Mouse (Mus musculus) neural tube, embryonic 12.5 days (tissue): ENCODE measurements around the gene Bcl11b. TPM values are rescaled to one million over a fixed set of nuclear protein-coding genes. Genes with fewer than 3 reads are reported as not detected.

Experiments
- ATAC-seq: fragments of 200-750 bp; cut with Nextera tagmentation; 2 replicates; pipeline ENCODE4 v1.8.0; 2017; ENCODE audit warnings: low read depth, mild to moderate bottlenecking, moderate TSS enrichment, moderate library complexity; ENCODE audit not compliant: low FRiP score
- H3K27ac ChIP-seq: fragments of 300-500 bp; sonication (generic); 2 replicates; pipeline ENCODE4 v1.5.1; 2016
- H3K27me3 ChIP-seq: fragments of 300-500 bp; sonication (generic); replicated peaks from 2 replicates; pipeline ENCODE4 v1.6.1; 2016; ENCODE audit warnings: mild to moderate bottlenecking
- H3K36me3 ChIP-seq: fragments of 300-500 bp; sonication (generic); 2 replicates; pipeline ENCODE4 v1.6.1; 2016; ENCODE audit warnings: mild to moderate bottlenecking
- H3K4me1 ChIP-seq: fragments of 300-500 bp; sonication (generic); 2 replicates; pipeline ENCODE4 v1.6.1; 2016
- H3K4me2 ChIP-seq: fragments of 300-500 bp; sonication (generic); replicated peaks from 2 replicates; pipeline ENCODE4 v1.6.1; 2016; ENCODE audit warnings: mild to moderate bottlenecking
- H3K4me3 ChIP-seq: fragments of 300-500 bp; sonication (generic); 2 replicates; pipeline ENCODE4 v1.5.1; 2016
- H3K9ac ChIP-seq: fragments of 300-500 bp; sonication (generic); 2 replicates; pipeline ENCODE4 v1.6.1; 2016; ENCODE audit warnings: mild to moderate bottlenecking
- H3K9me3 ChIP-seq: fragments of 300-500 bp; sonication (generic); 2 replicates; pipeline ENCODE4 v1.6.1; 2016; ENCODE audit warnings: mild to moderate bottlenecking
- WGBS: fragments of 180-500 bp; shearing (Covaris S2); methylation state at CpG from one replicate; pipeline ENCODE4 v1.1.7; 2016; 5-methylcytosine and 5-hydroxymethylcytosine counted together
- polyA plus RNA-seq: library from polyadenylated mRNA; unstranded; fragments of >200 nt; fragmentation: Nextera tagmentation; extraction: Ambion mirVana; gene quantifications from 2 replicates; pipeline ENCODE4 v1.2.1, GENCODE M21; 2016

The Bcl11b gene
- polyA plus RNA-seq, 1 experiment from 2014 or later: 25.9 TPM

DNA sequence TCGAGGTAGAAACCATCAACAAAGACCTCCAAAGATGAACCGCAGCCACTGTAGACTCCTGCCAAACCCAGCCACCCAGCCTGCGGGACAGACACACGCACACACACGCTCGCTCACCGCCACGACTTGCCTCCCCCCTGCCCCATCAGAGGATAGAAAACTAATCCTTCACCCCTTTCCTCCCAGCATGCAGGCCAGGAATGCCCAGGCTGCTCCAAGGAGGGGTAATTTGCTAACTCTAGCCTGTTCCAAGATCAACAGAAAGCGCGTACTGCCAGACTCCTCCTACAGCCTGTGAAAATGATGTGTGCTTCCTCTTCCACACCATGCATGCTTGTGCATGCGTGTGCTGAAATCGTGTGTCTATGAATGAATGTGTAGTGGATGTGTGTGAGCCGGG lies 122.7 kb downstream of the Bcl11b start:
- Histone ChIP-seq H3K27ac (no peak overlapping the region), H3K4me1 (peaks cover 3% of the 10 kb centered on the region; the same call in 1 of the 2 replicates), H3K4me3 (no peak overlapping the region), H3K36me3 (no peaks in the 10 kb centered on the region), H3K4me2 (no peak overlapping the region), H3K27me3 (no peaks in the 10 kb centered on the region), H3K9me3 (peaks cover 7% of the 10 kb centered on the region; the same call in 1 of the 2 replicates), H3K9ac (no peak overlapping the region)
- no peak for ATAC-seq
- WGBS: 87% methylated on average over 13 of the region's 13 CpGs

DNA sequence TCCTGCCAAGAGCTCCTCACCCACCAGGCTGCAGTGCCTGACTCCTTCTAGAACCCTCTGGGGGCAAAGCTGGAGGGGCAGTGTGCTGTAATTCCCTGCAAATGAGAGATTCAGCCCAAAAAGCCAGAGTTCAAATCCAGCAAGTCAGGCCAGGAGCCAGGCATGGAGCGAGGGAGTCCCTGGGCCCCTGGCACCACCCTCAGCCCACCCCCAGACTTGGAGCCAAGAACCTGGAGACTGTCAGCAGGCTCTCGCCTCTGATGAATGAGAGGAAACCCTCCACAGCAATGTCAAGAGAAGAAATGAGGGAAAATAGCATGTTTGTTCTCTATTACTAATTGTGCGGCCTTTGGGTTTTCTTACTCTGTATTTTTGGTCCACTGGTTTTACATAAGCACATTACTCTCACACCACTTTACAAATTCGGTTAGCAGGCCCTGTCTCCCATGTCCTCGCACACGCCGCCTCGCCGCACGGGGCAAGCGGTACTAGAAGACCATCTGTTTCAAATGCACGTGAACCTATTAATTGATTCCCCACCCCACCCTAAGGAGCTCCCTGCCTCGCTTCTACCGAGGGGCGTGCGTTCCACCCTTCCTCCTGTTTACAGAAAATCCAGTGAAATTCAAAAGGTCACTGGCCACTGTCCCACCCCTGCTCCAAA lies 124.2 kb downstream of the Bcl11b start:
- H3K4me3 ChIP-seq: no peak overlapping the region
- H3K9me3 ChIP-seq: peaks cover 7% of the 10 kb centered on the region; the same call in 1 of the 2 replicates
- H3K27ac ChIP-seq: no peak overlapping the region
- 85% methylated on average over 16 of the region's 16 CpGs for WGBS
- H3K36me3 ChIP-seq: no peaks in the 10 kb centered on the region
- no peak for ATAC-seq
- H3K4me2 ChIP-seq: no peak overlapping the region
- no peak overlapping the region for H3K9ac ChIP-seq
- H3K4me1 ChIP-seq: peaks cover 3% of the 10 kb centered on the region; the same call in 1 of the 2 replicates
- no peaks in the 10 kb centered on the region for H3K27me3 ChIP-seq

DNA sequence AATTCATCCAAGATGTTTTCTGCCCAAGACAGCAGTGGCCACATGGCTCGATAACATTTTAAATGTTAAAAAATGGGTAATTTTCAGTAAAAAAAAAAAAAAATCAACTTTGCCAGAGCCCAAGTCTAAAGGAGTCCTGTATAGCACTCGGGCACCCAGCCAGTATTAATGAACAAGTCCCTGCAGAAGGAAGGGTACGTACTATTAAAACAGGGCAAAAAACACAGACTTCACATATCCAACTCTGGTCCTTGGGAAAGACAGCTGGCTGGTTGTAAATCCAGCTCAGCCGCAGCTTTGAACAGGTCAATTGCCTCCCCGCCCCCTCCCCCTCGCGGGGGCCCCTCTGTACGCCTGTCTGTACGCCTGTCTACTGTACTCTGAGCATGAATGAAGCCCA lies 127.2 kb downstream of the Bcl11b start:
- no peaks in the 10 kb centered on the region for H3K4me1 ChIP-seq
- H3K9me3 ChIP-seq: peaks cover 8% of the 10 kb centered on the region; the same call in 1 of the 2 replicates
- no peak overlapping the region for H3K27ac ChIP-seq
- H3K4me3 ChIP-seq: no peak overlapping the region
- H3K9ac ChIP-seq: no peak overlapping the region
- H3K27me3 ChIP-seq: no peaks in the 10 kb centered on the region
- ATAC-seq: no peak
- WGBS: 69% methylated on average over 9 of the region's 9 CpGs
- H3K4me2 ChIP-seq: no peak overlapping the region
- H3K36me3 ChIP-seq: no peaks in the 10 kb centered on the region

DNA sequence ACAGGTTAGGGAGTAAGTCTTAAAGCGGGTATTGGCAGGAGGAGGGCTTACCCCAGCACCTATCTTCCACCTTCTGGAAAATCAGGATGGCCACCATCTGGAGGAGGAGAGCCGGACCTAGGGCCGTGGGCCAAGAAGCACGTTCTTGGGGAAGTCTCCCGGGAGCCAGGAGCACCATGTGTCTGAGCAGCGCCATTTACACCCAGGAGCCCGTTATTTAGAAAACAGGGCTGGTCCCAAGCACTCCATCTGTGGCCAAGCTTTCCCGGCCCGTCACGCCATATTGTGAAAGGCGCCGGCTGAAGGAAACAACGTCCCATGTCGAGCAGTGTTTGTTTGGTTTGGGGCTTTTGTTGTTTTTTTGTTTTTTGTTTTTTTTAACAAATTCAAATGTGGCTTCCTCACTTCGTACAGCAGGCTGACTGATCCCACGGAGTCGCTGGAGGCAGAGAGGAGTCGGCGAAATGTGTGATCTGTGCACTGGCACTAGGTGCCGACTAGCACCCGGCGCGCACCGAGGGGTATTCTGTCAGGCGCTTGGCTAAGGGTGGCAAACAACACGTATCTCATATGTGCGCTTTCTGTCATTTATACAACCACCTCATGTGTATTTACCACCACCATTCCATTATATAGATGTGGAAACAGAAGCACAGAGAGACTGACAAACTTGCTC lies 128.8 kb downstream of the Bcl11b start:
- no peak overlapping the region for H3K9ac ChIP-seq
- no peaks in the 10 kb centered on the region for H3K36me3 ChIP-seq
- no peak overlapping the region for H3K27ac ChIP-seq
- no peak overlapping the region for H3K4me3 ChIP-seq
- H3K27me3 ChIP-seq: no peaks in the 10 kb centered on the region
- ATAC-seq: no peak
- H3K9me3 ChIP-seq: peaks cover 10% of the 10 kb centered on the region; the same call in 1 of the 2 replicates
- H3K4me2 ChIP-seq: no peak overlapping the region
- 87% methylated on average over 27 of the region's 27 CpGs for WGBS
- no peaks in the 10 kb centered on the region for H3K4me1 ChIP-seq

DNA sequence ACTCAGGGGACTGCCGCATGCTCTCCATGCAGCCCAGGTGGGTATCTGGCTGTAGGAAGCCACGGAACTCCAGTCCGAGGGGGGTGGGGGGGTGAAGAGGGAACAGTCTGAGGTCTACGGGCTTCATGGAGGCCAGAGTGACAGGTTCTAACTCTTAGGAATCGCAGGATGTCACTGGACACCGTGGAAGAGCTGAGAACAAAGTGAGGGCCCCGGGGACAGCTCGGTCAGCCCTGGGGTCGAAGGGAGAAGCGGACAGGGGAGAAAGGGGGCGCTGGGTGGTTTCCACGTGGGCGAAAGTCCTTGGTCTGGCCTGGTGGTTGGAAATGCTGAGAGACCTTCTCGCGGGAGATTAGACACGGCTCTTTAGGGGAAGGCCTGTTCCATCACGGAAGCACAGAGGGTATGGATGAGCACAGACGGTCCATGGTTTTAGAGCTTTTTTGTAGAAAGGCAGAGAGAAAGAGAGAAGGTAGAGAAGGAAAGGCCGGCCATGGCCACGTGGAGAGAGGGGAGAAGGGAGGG lies 133.8 kb downstream of the Bcl11b start:
- 85% methylated on average over 20 of the region's 20 CpGs for WGBS
- Histone ChIP-seq H3K27ac (no peak overlapping the region), H3K4me3 (no peak overlapping the region), H3K9me3 (0 out of 2 replicates have a peak, but pooled peaks cover 3% of the 10 kb centered on the region), H3K9ac (no peak overlapping the region), H3K4me1 (no peaks in the 10 kb centered on the region), H3K4me2 (no peak overlapping the region), H3K36me3 (no peaks in the 10 kb centered on the region), H3K27me3 (no peaks in the 10 kb centered on the region)
- no peak for ATAC-seq

DNA sequence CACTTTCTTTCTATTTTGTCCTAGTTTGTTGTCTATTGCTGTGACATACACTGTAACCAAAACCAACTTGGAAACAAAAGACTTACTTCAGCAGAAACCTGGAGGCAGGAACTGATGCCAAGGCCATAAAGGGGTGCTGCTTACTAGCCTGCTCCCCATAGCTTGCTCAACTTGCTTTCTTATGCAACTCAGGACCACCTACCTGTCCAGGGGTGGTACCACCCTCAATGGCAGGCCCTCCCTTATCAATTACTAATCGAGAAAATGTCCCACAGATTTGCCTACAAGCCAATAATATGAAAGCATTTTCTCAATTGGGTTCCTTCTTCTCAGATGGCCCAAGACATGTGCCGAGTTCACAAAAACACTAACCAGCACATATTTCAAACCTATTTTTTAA lies 135.1 kb downstream of the Bcl11b start:
- no peak overlapping the region for H3K4me3 ChIP-seq
- no peaks in the 10 kb centered on the region for H3K27me3 ChIP-seq
- H3K9ac ChIP-seq: no peak overlapping the region
- 94% methylated on average over 2 of the region's 2 CpGs for WGBS
- ATAC-seq: no peak
- H3K27ac ChIP-seq: no peak overlapping the region
- no peaks in the 10 kb centered on the region for H3K4me1 ChIP-seq
- 0 out of 2 replicates have a peak, but pooled peaks cover 3% of the 10 kb centered on the region for H3K9me3 ChIP-seq
- no peak overlapping the region for H3K4me2 ChIP-seq
- no peaks in the 10 kb centered on the region for H3K36me3 ChIP-seq

Other genes with a start within 250 kb of the Bcl11b start
- 104 and 114 TPM in 2 replicates for gene Setd3, start 175.7 kb upstream of the Bcl11b start, polyA plus RNA-seq
- gene Ccnk, start 176.0 kb upstream of the Bcl11b start, polyA plus RNA-seq: 3.2 and 3.8 TPM in 2 replicates